Mouse (Mus musculus) hindbrain, embryonic 11.5 days (tissue): Measurements from ENCODE around the gene Mnx1. TPM values are rescaled to one million over a fixed set of nuclear protein-coding genes. Genes with fewer than 3 reads are reported as not detected.

Experiments
- ATAC-seq: fragments of 200-750 bp; cut with Nextera tagmentation; 2 replicates; pipeline ENCODE4 v1.8.0; 2017; ENCODE audit warnings: mild to moderate bottlenecking, moderate TSS enrichment, moderate library complexity; ENCODE audit not compliant: low FRiP score
- DNase-seq: peaks from one replicate; pipeline ENCODE4 v3.0.0-alpha.2; 2015; ENCODE audit warnings: low spot score
- H3K27ac ChIP-seq: fragments of 300-500 bp; sonication (generic); 2 replicates; pipeline ENCODE4 v1.5.1; 2014; ENCODE audit warnings: mild to moderate bottlenecking, low read depth, low read length
- H3K27me3 ChIP-seq: fragments of 300-500 bp; sonication (generic); 2 replicates; pipeline ENCODE4 v1.6.1; 2014; ENCODE audit warnings: mild to moderate bottlenecking, low read length, moderate library complexity, mixed read lengths; ENCODE audit not compliant: control insufficient read depth, insufficient read depth
- H3K36me3 ChIP-seq: fragments of 300-500 bp; sonication (generic); 2 replicates; pipeline ENCODE4 v1.6.1; 2014; ENCODE audit warnings: mild to moderate bottlenecking, low read length, moderate library complexity, mixed read lengths; ENCODE audit not compliant: control insufficient read depth, insufficient read depth
- H3K4me1 ChIP-seq: fragments of 300-500 bp; sonication (generic); replicated peaks from 2 replicates; pipeline ENCODE4 v1.6.1; 2014; ENCODE audit warnings: low read length, mixed read lengths; ENCODE audit not compliant: control insufficient read depth, insufficient read depth
- H3K4me2 ChIP-seq: fragments of 300-500 bp; sonication (generic); replicated peaks from 2 replicates; pipeline ENCODE4 v1.6.1; 2014; ENCODE audit warnings: mild to moderate bottlenecking, low read depth, low read length
- H3K4me3 ChIP-seq: fragments of 300-500 bp; sonication (generic); 2 replicates; pipeline ENCODE4 v1.5.1; 2014; ENCODE audit warnings: low read depth, low read length
- H3K9ac ChIP-seq: fragments of 300-500 bp; sonication (generic); 2 replicates; pipeline ENCODE4 v1.6.1; 2014; ENCODE audit warnings: low read depth, low read length
- H3K9me3 ChIP-seq: fragments of 300-500 bp; sonication (generic); 2 replicates; pipeline ENCODE4 v1.6.1; 2016; ENCODE audit warnings: low read length; ENCODE audit not compliant: control insufficient read depth
- WGBS: fragments of 180-500 bp; shearing (Covaris S2); extraction: QIAGEN DNeasy Blood & Tissue Kit; methylation state at CpG from one replicate; pipeline ENCODE4 v1.1.7; 2014; 5-methylcytosine and 5-hydroxymethylcytosine counted together
- polyA plus RNA-seq: library from polyadenylated mRNA; unstranded; fragments of >200 nt; fragmentation: Nextera tagmentation; extraction: Ambion mirVana; gene quantifications from 2 replicates; pipeline ENCODE4 v1.2.1, GENCODE M21; 2014

The Mnx1 gene
- polyA plus RNA-seq, 1 experiment from 2014 or later = 0.74 TPM

- WGBS = 2% methylated on average over 11 of the region's 11 CpGs
- no peak for ATAC-seq
Measured at GRCm38 (mm10) chr5:29471396-29471795, 6.9 kb downstream of the Mnx1 start.

DNA sequence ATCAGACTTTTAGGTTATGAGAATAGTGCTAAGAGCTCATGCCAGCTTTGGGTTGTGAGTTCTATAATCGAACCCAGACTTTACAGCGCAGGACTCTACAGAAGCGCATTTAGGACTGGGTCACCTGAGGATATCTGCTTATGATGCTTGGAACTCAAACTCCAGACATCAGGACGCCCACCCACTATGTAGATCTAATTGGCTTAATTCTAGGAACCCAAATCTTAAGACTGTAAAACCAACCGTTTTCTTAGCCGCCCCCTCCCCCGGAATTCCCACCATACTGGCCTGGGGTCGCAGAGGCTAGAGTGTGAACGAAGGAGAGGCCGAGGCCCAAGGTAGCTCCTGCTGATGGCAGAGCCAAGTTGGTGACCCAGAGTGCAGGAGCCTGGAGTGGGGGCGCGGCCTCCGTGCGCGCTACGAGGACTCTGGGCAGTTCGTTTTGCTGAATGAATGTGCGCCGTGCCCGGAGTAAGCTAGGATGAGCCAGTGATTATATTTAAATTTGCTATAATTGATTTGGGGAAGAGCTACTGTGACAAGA, 7.3 kb downstream of the Mnx1 start:
- 1% methylated on average over 20 of the region's 20 CpGs for WGBS
- ATAC-seq (no peak), DNase-seq (no peak)
- H3K4me2 ChIP-seq = no peak overlapping the region
- no peak overlapping the region for H3K4me3 ChIP-seq
- H3K4me1 ChIP-seq = 0 out of 2 replicates have a peak, but pooled peaks cover 2% of the 10 kb centered on the region
- no peak overlapping the region for H3K27ac ChIP-seq
- H3K36me3 ChIP-seq = no peaks in the 10 kb centered on the region
- H3K27me3 ChIP-seq = peaks cover 98% of the 10 kb centered on the region
- H3K9me3 ChIP-seq = no peaks in the 10 kb centered on the region
- no peak overlapping the region for H3K9ac ChIP-seq

More at GRCm38 (mm10) chr5:29471396-29471795, 6.9 kb downstream of the Mnx1 start:
- H3K4me2 ChIP-seq = no peak overlapping the region
- no peak overlapping the region for H3K9ac ChIP-seq
- DNase-seq = peak; percentile 55
- H3K36me3 ChIP-seq = no peaks in the 10 kb centered on the region
- peaks cover 99% of the 10 kb centered on the region for H3K27me3 ChIP-seq
- H3K9me3 ChIP-seq = no peaks in the 10 kb centered on the region
- no peak overlapping the region for H3K27ac ChIP-seq
- no peak overlapping the region for H3K4me3 ChIP-seq
- H3K4me1 ChIP-seq = 0 out of 2 replicates have a peak, but pooled peaks cover 2% of the 10 kb centered on the region

GRCm38 (mm10) chr5:29470271-29470670, 8.0 kb downstream of the Mnx1 start:
- peaks cover 93% of the 10 kb centered on the region for H3K27me3 ChIP-seq
- no peak overlapping the region for H3K27ac ChIP-seq
- H3K4me2 ChIP-seq = no peak overlapping the region
- no peak for ATAC-seq
- WGBS = 8% methylated on average over 5 of the region's 5 CpGs
- H3K4me1 ChIP-seq = 0 out of 2 replicates have a peak, but pooled peaks cover 2% of the 10 kb centered on the region
- H3K36me3 ChIP-seq = no peaks in the 10 kb centered on the region
- no peaks in the 10 kb centered on the region for H3K9me3 ChIP-seq
- H3K9ac ChIP-seq = no peak overlapping the region
- no peak overlapping the region for H3K4me3 ChIP-seq
- DNase-seq = peak; percentile 48

DNA sequence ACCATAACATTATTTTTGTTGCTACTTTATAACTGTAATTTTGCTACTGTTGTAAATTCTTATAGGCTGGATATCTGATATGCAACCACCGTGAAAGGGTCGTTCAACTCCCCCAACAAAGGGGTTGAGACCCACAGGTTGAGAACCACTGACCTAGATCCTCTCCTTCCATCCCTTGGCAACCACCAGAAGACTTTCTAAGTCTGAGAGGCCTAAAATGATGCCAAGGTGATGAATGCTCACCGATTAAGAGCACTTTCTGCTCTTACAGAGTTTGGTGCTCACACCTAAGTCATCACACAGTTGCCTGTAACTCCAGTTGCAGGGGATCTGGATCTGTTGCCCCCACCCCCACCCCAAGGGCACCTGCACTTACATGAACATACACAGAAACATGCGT, 8.8 kb downstream of the Mnx1 start:
- no peak overlapping the region for H3K4me2 ChIP-seq
- H3K27ac ChIP-seq = no peak overlapping the region
- H3K36me3 ChIP-seq = no peaks in the 10 kb centered on the region
- WGBS = 9% methylated on average over 4 of the region's 4 CpGs
- DNase-seq (peak; percentile 43), ATAC-seq (no peak)
- H3K27me3 ChIP-seq = peaks cover 86% of the 10 kb centered on the region
- H3K9me3 ChIP-seq = no peaks in the 10 kb centered on the region
- no peak overlapping the region for H3K9ac ChIP-seq
- H3K4me3 ChIP-seq = no peak overlapping the region
- H3K4me1 ChIP-seq = 0 out of 2 replicates have a peak, but pooled peaks cover 2% of the 10 kb centered on the region

DNA sequence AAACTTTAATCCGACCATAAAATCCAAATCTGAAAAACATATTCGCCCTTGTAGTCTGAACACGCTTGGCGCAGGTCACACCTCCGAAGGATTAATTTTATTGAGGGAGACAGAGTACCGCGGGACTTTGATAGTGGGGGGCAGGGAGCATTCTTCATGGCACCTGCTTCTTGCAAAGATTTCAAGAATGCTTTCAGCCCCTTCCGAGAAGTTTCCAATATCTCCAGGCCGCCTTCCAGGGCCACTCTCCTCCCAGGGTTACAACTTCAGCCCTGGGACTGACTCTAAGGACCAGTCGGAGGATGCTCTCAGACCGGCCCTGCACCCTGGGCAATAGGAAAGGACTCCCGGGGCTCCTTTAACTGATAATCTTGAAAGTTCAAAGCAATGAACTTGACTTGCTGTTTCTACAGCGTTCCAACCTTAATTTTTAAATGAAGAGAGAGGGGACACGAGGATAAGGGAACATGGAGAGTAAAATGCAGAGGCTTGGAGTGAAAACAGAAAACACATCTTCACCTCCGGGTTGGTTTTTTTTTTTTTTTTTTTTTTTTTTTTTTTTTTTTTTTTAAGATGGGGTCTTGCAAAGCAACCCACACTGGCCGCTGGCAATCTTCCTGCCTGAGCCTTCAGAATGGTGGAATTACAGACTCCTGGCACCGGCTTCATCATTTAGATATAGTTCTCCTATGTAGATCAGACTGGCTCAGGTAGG, 9.8 kb downstream of the Mnx1 start:
- Histone ChIP-seq H3K4me2 (peak overlapping the region; percentile 49), H3K4me1 (0 out of 2 replicates have a peak, but pooled peaks cover 2% of the 10 kb centered on the region), H3K36me3 (no peaks in the 10 kb centered on the region), H3K9ac (no peak overlapping the region), H3K9me3 (no peaks in the 10 kb centered on the region), H3K4me3 (peak overlapping the region; percentile 27), H3K27me3 (peaks cover 76% of the 10 kb centered on the region), H3K27ac (no peak overlapping the region)
- ATAC-seq (no peak), DNase-seq (peak; percentile 41)
- WGBS = 2% methylated on average over 17 of the region's 17 CpGs

DNA sequence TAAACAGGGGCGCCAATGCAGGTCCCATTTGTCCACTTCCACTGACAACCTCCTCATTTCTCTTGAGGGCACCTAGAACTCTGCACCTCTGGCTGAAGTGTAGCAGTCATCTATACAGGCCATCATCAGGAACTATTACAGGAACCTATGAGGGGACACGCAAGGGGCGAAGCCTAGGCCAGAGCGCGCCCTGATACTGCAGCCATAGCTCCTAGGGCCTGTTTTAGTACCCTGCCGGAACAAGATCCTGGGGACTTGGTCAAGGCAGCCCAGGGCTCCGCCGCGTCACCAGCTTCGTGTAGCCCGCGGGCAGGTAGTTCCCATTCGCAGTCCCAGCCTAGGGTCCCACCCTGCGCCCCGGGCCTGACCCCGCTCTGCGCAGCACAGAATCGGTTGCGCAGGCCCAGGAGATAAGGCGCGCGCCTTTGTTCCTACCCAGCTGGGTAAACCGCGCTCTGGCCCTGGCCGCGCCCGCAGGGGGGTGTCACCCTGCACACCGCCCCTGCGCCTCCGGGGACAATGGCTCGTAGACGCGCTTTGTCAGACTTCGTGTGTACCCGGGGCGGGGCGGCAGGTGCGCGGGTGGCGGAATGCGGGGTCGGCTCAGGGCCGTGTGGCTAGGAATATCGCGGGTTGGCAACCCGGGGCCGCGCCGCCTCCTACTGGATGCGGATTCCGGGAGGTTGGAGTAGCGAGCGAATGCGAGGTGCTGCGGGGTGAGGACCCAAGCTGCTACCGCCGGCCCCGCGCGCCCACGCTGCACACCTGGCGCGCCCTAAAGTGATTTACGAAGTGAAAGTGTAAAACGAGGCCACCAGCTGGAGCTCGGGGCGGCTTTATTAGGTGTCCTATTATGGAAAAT, 10.6 kb downstream of the Mnx1 start:
- 3% methylated on average over 65 of the region's 67 CpGs for WGBS
- Histone ChIP-seq H3K9ac (no peak overlapping the region), H3K4me2 (peak overlapping the region; percentile 49), H3K27ac (no peak overlapping the region), H3K36me3 (no peaks in the 10 kb centered on the region), H3K27me3 (peaks cover 68% of the 10 kb centered on the region), H3K9me3 (no peaks in the 10 kb centered on the region), H3K4me3 (peak overlapping the region; percentile 27), H3K4me1 (0 out of 2 replicates have a peak, but pooled peaks cover 2% of the 10 kb centered on the region)
- ATAC-seq = peak; percentile 61; the same call in 1 of the 2 replicates
- peak; percentile 60 for DNase-seq

- Histone ChIP-seq H3K36me3 (0 out of 2 replicates have a peak, but pooled peaks cover 3% of the 10 kb centered on the region), H3K27me3 (peaks cover 22% of the 10 kb centered on the region), H3K4me1 (0 out of 2 replicates have a peak, but pooled peaks cover 2% of the 10 kb centered on the region), H3K27ac (no peak overlapping the region), H3K9me3 (no peaks in the 10 kb centered on the region), H3K4me2 (no peak overlapping the region), H3K9ac (no peak overlapping the region), H3K4me3 (no peak overlapping the region)
- ATAC-seq = no peak
- no peak for DNase-seq
- 81% methylated on average over 9 of the region's 9 CpGs for WGBS
Measured at GRCm38 (mm10) chr5:29462943-29463686, 15.2 kb downstream of the Mnx1 start.
